Mouse (Mus musculus) CD4-positive helper T cell, adult 2 months (primary cell): Measurements from ENCODE around the gene Col6a3.

Experiments
- DNase-seq: peaks from one replicate; pipeline ENCODE4 v3.0.0-alpha.2; 2012; ENCODE audit warnings: low read depth, missing footprints, low spot score

Gene Col6a3

DNA sequence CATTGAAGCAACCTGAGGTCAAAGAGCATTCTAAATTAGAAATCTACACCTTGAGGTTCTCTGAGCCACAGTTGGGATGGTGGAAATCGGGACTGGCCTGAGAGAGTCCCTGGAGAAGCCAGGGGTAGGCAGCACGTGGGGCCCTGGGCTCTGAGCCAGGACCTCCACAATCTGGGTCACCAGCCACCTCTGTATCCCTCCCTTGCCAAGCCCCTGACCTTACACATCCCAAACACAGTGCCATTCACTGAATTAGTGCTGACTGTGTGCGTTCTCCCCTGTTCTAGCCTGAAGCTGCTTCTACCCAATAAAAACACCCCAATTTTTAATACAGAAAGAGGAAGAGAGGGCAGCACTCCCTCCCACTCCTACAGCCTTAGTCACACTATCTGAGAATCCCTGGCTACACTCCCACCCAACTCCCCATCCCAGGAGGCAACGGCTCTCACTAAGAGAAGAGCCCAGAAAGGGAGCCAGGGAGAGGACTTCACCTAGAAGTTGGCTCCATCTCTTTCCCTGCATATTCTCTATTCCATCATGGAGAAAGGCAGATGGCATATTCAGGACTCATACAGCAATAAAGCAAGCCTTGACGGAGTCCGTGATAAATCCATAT, 46.4 kb downstream of the Col6a3 start:
- no peak for DNase-seq

DNA sequence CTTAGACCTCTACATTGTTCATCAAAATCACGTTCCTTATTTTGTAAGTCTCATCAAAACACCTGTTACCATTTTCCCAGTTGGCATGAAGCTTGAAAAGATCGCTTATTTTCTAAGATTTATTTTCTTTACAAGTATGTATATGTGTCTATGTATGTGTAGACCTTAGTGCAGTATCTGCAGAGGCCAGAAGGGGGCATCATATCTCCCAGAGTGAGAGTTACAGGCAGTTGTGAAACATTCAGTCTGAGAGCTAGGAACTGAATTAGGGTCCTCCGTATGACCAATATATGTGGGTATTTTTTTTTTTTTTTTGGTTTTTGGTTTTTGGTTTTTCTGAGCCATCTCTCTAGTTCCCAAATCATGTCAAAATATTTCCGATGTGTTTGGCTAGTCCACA, 50.4 kb downstream of the Col6a3 start:
- no peak for DNase-seq

DNA sequence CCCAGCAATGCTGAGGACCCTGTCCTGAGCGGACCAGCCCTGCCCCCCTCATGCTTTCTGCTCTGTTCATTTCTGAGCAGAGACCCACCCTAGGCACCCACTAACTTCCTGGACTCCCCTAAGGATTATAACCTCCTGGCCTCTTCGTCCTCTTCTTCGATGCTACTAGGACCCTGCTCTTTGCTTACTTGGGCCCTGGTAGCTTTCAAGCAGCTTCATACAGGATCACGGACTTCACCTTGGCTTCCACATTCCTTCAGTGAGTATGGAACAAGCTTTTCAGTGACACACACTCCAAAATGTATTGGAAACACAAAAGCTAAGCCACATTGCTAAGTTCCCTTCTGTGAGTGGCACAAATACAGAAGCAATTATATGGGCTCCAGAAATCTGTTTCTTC, 52.8 kb downstream of the Col6a3 start:
- DNase-seq = no peak

DNA sequence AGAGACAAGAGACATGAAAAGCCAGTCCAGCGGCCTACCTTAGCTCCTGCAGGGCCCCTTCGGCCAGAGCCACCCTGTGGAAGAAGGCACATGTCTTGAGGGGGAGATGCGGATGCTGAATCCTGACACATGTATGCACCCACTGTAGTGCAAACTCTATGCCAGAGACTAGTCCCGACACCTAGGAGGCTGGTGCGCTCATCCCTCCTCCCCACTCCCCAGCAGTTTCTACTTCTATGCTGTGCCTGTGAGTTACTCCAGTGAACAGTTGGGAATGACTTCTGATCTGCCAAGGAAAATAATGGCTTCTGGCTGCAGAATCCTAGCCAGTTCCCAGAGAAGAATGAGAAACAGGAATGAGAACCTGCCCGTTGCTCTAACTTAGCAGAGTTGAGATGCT, 54.3 kb downstream of the Col6a3 start:
- DNase-seq = no peak

DNA sequence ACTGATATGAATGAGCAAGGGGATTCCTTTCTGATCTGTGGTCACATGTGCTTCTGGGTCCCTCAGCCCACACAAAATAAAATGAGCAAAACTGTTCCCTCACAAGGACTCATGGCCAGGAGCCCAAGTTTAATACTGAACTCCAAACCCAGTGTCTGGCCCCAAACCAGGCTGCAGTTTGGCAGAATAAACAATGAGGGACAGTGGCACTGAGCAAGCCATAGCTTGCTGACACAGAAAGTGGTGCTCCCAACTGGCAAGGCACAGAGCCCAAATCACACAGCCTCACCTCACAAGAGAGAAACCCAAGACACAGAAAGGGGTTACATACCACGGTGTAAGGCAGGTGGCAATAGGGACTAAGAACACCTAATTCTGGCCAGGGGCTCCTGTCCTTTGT, 63.3 kb downstream of the Col6a3 start:
- no peak for DNase-seq

DNA sequence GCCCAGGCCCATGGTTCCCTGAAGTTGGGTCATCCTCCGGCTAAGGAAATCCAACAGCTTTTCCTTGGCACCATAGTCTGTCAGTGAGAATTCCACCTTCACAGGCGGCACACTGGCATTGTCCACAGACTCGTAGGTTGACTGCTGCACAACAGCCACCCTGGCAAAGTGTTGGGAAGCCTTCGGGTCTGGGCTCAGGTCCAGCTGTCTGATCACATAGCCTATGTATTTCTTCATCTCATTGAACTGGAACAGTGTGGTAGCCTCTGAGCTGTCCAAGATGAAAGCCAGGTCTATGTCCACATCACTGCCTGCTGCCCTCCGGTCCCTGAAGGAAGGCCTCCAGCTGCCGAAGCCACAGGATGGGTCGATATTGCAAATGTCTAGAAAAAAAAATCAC, 64.7 kb downstream of the Col6a3 start:
- no peak for DNase-seq

DNA sequence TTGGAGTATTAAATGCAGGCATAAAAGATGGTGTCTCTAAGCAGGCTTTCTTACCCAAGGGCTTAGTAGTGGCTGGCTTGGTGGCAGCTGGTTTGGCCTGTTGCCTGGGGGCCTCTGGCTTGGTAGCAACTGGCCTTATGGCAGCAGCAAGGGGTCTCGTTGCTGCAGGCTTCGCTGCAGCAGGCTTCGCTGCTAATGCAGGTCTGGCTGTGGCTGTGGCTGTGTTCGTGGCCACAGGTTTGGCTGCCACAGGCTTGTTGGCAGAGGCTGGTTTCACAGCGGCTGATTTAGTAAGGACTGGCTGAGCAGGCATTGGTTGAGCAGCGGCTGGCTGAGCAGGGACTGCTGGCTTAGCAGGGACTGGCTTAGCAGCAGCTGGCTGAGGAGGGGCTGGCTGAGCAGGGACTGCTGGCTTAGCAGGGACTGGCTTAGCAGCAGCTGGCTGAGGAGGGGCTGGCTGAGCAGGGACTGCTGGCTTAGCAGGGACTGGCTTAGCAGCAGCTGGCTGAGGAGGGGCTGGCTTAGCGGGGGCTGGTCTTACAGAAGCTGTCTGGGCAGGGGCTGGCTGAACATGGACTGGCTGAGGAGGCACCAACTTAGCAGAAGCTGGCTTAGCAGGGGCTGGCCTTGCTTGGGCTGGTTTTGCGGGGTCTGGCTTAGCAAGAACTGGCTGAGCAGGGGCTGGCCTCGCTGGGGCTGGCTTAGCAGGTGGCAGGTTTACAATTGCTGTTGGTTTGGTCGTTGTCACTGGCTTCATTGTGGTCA, 68.1 kb downstream of the Col6a3 start:
- DNase-seq = no peak

DNA sequence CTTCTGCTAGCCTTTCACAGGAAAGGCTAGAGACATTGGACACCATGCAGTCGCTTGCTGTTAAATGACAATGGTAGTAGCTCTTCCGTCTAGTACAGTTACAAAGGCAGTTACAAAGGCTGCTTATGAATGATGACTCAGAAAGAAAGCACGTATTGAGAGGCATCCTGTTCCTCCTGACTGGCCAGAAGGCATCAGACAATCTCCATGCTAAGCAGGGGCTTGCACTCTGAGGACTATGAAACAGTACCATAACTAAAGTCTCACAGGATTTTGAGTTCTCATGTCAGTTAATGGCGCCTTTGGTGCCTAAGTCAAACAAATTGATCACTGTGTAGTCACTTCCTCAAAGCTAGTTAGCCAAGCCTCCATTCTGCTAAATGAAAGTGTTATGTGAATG, 72.6 kb downstream of the Col6a3 start:
- DNase-seq = no peak

DNA sequence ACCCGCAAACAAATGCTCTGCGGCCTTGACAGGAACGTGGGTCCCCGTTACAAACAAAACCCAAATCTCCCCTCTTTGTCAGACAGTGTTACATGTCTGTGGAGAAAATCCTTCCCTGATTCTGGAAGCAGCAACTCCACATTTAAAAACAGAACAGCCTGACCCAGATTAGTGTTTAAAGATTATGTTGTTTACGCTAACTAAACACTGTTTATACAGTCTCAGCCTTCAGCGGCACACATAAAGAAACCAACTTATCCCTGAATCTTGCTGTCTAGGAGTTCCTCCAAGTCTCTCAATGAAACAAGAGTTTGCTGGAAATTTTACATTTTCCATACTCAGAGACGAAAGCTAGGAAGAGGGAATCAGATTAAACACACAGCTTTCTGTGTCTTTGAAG, 73.7 kb downstream of the Col6a3 start:
- DNase-seq = no peak

DNA sequence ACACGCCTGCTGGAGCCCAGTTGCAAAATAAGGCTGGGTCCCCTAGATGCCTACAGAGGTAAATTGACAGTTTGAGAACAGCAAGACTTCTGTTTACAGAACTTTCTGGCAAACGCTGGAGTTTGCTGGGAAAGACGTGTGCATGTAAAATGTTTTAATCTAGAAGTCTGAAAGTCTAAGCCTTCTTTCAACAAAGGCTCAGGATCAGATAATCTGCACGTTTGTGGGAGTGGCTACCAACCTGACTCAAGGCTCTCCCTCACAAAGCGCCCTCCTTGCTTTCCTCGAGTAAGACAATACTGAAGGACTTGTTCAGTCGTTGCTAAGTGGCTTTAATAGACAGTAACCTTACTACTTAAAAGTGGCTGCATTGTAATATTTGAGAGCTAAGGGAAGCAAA, 74.5 kb downstream of the Col6a3 start:
- DNase-seq = no peak

DNA sequence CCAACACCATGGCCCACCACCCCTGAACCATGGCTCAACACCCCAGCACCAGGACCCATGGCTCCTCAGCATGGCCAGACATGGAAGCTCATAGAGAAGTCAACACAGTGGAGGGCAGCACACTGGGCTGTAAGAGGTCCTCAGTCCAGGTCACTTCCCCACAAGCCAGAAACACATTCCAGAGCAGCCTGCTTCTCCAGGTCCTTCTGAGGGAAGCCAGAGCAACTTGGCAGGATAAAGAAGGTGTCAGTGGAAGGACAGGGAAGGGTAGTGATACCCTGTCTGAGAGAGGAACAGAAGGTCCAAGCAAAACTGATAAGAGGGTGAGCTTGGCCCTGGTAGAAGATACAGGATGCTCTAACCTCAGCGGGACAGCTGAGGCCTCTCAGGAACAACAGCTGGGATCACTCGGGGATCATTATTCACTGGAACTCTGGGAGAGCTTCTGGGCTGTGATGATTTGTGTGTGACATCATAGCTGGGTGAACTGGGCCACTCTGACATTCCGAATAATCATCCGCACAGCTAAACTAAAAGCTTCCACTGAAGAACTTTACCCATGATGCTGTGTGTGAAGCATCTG, 85.6 kb downstream of the Col6a3 start:
- DNase-seq = no peak

DNA sequence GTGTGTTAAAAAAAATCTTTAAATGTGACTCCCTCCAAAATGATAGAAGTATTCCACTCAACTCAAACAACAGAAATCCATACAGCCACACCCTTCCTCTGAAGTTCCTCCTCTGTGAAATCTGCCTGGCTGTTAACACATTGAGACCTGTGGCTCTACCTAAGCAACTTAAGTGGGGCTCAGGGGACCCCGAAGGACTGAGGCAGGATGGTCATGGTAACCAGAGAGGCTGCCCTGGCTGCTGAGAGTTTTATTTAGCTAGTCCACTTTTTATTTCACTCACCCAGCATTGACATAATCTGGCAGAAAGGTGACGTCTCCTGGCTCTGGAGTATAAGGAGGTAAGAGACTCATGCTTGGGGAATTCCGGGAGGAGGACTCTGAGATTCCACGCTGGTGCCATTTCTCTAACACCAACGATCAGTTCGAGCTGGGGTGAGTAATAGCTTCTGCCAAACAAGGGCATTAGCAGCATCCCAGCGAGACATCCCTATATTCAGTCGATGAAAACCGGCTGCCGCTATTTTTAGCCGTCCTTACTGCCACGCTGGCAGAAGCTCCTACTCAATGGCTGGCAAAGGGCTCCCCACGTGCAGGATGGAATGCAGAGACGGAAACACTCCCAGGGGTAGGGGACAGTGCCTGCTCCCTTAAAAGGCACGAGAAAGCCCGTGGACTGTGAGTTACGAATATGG, 89.8 kb downstream of the Col6a3 start:
- DNase-seq = no peak

DNA sequence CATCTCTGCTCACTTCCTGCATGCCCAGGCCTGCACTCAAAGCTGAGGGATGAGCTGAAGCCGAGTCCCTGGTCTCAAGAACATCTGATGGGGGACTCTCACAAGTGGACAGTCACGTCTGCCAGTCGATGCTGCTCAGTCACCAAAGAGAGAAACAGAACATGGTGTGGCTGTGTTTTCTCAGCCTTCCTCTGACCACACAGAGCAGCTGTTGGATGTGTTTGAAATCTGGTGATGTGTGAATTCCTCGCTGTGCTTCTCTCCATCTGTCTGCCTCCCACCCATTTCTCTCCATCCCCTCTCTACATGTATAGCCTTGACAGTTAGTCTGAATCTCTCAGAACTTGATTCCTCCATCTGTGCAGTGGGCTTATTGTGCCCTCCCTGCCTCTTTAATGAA, 92.5 kb downstream of the Col6a3 start:
- DNase-seq = no peak

DNA sequence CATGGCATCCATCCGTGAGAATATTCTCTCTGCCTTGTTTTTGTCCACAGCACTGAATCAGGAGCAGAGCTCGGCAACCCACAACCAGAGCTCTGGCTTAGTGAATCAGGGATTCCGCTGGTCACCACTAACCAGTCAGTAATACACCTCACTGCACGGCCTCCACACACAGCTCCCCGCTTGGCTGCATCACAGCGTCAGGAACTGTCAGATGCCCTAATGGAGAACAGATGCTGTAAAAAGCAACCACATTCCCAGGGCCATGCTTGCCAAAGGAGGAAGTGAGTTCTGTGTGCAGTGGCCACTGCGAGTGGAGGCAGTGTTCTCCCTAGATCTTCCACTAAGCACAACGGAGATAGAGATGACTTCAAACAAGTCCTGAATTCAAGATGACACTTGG, 93.6 kb downstream of the Col6a3 start:
- DNase-seq = no peak

DNA sequence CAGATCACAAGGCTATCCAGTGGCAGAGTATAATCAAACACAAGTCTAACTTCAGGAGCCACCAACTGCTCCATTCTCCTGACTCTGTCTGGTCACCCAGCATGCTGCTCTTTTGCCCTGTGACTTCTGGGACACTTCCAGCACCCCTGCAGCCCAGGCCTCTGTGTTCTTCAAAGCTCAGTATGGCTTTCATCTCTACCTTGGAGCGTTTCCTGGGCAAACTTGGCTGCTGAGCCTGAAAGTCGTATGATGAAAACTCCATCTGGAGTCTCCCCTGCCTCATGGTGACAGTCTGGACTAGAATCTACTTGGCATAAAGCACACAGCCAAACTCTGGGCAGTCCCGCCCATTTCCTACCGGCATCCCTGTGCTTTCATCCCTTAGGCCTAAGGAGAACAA, 95.2 kb downstream of the Col6a3 start:
- DNase-seq = no peak

DNA sequence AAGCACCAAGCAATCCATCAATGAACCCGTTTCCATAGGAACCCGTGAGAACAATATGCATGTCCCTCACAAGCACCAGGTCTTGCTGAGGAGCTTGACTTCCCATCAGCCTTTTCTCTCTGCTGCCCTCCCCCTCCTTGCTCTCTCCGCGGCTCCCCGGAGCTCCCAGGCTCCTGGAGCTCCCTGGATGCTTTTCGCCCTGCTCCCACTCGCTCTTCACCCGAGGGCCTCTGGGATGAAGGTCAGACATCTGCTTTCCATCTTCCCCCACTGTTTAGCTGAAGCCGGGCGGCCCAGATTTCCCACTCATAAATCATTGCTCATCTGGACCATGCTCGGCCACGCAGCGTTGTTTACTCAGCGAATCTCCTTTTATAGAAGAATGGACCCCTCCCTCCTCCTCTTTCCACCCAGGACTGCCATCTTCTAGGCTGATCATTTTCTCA, 99.8 kb downstream of the Col6a3 start:
- no peak for DNase-seq

DNA sequence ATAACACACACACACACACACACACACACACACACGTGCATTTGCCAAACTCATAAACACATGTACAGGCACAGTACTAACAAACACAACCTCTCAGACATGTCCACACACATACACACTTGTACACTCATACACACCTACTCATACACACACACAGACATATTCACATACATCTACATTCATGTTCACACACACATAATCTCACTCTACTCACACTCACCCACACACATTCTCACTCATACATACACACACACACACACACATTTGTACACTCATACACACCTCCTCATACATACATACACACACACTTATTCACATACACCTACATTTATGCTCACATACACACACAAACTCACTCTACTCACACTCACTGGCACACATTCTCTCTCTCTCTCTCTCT, 100.3 kb downstream of the Col6a3 start:
- DNase-seq = no peak

DNA sequence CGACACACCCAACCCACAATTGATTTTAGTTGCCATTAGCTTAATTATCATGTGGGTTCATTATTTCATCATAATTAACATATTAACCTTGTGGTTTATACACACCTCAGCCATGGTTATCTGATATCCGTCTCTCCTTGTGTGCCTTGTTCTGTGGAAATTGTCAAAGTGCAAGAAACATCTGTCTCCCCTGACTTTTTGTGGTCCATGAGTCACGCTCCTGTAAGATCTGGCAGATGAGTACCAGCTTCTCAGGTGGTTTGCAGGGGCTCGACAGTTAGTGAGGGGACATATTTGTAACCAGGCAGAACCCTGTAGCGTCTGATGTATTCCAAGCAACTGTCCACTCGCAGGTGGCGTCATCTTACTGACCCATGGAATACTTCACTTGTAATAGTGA, 101.1 kb downstream of the Col6a3 start:
- no peak for DNase-seq

DNA sequence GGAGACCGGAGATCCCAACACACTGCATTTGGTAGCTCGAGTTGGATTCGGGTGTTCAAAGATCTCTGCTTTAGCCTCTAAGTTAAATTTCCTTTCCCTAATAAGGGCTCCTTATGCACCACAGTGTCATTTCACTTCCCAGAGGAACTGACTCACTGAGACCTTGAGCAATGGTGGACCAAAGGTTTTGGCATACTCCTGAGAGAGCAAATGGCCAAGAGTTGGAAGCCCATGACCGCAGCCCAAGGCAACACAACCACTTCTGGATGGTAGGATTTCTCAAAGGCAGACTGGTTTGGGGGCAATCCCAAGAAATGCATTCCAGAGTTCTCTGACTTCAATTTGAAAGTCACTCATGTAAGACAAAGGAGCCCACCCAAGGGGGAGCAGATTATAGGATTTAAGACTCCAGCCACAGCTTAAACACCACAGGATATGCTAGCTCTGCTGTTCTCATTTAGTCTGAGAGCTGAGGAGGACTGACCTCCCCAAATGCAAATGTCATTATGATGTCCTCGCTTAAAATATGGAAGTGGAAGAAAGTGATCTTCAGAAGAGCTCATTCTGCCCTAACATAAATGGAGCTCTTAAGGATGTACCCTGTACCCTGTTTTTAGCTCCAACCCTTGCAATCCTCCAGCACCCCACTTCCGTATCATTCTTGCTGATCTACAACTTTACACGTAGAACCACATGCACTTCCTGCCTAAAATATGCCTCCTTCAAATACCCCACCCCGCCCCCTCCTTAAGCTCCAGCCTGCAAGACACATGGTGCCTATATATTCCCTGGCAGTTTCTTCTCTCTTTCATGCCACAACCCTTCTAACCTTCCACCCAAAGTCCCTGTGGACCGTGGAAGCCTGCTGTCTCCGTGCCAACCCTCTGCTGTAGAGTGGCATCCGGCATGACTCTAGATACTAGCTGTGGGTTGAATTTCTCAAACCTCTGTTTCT, 103.3 kb downstream of the Col6a3 start:
- peak; percentile 23 for DNase-seq

DNA sequence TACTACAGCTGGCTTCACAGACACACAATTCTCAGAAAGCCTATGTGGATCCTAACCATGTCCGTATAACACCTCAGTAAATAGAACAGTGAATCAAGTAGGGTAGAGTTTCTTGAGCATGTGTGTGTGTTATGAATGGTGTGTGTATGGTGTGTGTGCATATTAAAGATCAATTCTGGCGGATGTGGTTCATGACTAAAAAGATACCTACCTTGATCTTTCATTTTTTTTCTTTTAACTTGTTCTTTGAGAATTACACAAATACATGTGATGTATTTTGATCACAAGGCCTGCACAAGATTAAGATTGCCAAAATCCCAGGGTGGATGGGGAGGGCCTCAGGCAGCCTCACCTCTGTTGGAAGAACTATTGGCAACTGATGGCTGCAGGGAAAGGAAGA, 104.9 kb downstream of the Col6a3 start:
- no peak for DNase-seq

DNA sequence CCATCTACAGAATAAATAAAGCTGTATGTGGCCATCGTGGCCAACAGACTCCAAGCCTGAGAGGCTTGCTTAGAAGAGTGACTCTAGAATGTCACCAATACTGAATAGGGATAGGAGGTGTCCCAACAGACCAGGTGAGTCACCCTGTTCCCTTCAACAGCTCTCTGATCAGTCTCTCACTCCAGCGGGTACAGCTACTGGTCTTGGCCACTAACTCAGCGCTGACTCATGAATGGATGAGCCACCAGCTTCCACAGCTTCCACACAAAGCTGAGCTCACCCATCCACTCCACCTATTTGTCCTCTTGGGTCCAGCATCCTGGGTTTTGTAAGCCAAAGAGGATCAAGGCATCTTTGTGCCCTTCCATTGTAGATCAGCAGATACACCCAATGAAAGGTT, 114.3 kb downstream of the Col6a3 start:
- no peak for DNase-seq
